Mouse (Mus musculus): ENCODE results near the gene Il11. TPM values are rescaled to one million over a fixed set of nuclear protein-coding genes. Genes with fewer than 3 reads are reported as not detected.

The Il11 gene
- polyA plus RNA-seq, 1 experiment from 2014 or later: 0.11 TPM

DNA sequence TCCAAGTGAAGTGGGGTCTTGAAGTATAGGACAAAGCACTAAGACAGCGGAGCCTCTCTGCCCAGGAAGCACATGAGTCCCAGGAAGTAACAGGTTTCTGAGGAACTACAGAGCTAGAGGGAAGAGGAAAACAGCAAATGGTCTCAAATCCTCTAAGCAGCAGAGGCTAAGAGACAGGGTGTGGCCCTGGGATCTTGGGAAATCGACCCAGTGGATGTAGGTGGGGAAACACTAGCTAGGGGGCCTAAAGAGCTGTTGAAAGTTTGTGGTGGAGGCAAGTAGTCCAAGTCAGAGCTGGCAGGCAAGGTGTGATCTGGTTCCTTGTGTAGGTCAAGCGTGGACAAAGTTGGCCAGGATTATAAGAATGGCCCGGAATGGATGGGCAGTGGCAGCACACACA lies 34.3 kb downstream of the Il11 start:
- H3K4me2 ChIP-seq (ENCODE audit: low read depth, low read length): no peak overlapping the region
- no peak overlapping the region for H3K9ac ChIP-seq (ENCODE audit: low read length)
- no peak overlapping the region for H3K27ac ChIP-seq (ENCODE audit: low read length)
- H3K36me3 ChIP-seq (ENCODE audit: control insufficient read depth, insufficient read depth): peaks cover 5% of the 10 kb centered on the region; the same call in 1 of the 2 replicates
- ATAC-seq (replicated peaks; ENCODE audit: extremely low read depth, insufficient read depth, low FRiP score): no peak
- peaks cover 16% of the 10 kb centered on the region for H3K4me1 ChIP-seq (ENCODE audit: control insufficient read depth, insufficient read depth, low read length)
- H3K4me3 ChIP-seq (ENCODE audit: low read length): no peak overlapping the region
- H3K27me3 ChIP-seq (ENCODE audit: control insufficient read depth, insufficient read depth, low read length): no peaks in the 10 kb centered on the region
- H3K9me3 ChIP-seq (replicated peaks; ENCODE audit: control insufficient read depth, low read length): no peaks in the 10 kb centered on the region
- WGBS: 68% methylated on average over 4 of the region's 4 CpGs

DNA sequence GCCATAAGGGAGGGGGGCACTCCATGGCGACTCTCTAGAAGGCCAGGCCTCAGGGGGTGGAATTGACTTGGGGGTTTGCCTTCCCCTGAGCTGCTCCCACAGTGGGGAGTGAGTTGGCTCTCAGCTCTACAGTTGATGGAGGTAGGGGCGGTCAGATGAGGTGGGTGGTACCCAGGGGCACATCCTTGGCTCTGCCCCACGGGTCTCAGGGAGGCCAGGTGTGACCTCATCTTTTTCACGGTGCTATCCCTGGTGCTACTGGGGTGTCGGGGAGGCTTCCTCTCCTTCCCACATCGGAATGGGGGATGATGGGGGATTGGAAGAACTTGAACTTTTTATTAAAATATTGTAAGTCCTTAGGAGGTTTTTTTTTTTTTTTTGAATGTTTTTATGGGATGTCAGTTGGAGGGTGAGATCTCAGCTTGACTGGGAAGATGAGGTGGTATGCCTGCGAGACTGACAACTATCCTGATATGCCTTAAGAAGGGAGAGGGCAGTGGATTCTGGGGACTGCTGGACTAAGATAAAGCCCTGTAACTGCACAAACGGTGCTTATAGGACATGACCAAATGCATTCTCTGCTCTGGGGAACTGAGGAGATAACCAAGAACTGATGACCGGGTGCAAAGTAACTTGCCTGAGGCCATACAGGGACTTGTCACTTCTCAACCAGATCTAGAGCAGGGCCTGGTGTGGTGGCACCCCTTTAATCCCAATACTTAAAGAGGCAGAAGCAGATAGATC lies 35.3 kb downstream of the Il11 start:
- ATAC-seq (replicated peaks; ENCODE audit: extremely low read depth, insufficient read depth, low FRiP score): no peak

GRCm38 (mm10) chr7:4746326-4746980 lies 36.2 kb downstream of the Il11 start:
- Histone ChIP-seq H3K9me3 (replicated peaks; ENCODE audit: control insufficient read depth, low read length) (no peaks in the 10 kb centered on the region), H3K36me3 (ENCODE audit: control insufficient read depth, insufficient read depth) (peaks cover 10% of the 10 kb centered on the region), H3K4me2 (ENCODE audit: low read depth, low read length) (no peak overlapping the region), H3K4me3 (ENCODE audit: low read length) (no peak overlapping the region), H3K27ac (ENCODE audit: low read length) (no peak overlapping the region), H3K9ac (ENCODE audit: low read length) (no peak overlapping the region), H3K4me1 (ENCODE audit: control insufficient read depth, insufficient read depth, low read length) (peaks cover 14% of the 10 kb centered on the region), H3K27me3 (ENCODE audit: control insufficient read depth, insufficient read depth, low read length) (no peaks in the 10 kb centered on the region)
- 86% methylated on average over 22 of the region's 22 CpGs for WGBS
- ATAC-seq (replicated peaks; ENCODE audit: extremely low read depth, insufficient read depth, low FRiP score): no peak

More for the DNA sequence above, 35.3 kb downstream of the Il11 start:
- 56% methylated on average over 9 of the region's 9 CpGs for WGBS
- H3K27me3 ChIP-seq (ENCODE audit: control insufficient read depth, insufficient read depth, low read length): no peaks in the 10 kb centered on the region
- H3K36me3 ChIP-seq (ENCODE audit: control insufficient read depth, insufficient read depth): peaks cover 10% of the 10 kb centered on the region
- H3K4me2 ChIP-seq (ENCODE audit: low read depth, low read length): no peak overlapping the region
- no peak overlapping the region for H3K4me3 ChIP-seq (ENCODE audit: low read length)
- H3K4me1 ChIP-seq (ENCODE audit: control insufficient read depth, insufficient read depth, low read length): peaks cover 14% of the 10 kb centered on the region
- no peaks in the 10 kb centered on the region for H3K9me3 ChIP-seq (replicated peaks; ENCODE audit: control insufficient read depth, low read length)
- no peak overlapping the region for H3K27ac ChIP-seq (ENCODE audit: low read length)
- no peak overlapping the region for H3K9ac ChIP-seq (ENCODE audit: low read length)

DNA sequence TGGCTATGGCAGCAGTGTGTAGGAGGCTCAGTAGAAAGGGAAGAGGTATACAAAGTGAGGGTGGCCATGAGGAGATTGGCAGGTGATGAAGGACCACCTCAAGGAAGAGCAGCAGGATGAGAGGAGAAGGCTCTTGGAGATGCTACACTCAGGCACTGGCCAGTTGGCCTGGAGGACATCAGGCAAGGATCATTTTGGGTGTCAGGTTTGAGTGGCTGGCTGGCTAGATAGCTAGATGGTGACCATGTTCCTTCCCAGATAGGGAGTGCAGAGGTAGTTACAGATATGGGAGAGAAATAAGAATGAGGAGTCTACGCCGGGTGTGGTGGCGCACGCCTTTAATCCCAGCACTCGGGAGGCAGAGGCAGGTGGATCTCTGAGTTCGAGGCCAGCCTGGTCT lies 37.8 kb downstream of the Il11 start:
- no peak overlapping the region for H3K4me3 ChIP-seq (ENCODE audit: low read length)
- H3K9ac ChIP-seq (ENCODE audit: low read length): no peak overlapping the region
- peaks cover 10% of the 10 kb centered on the region for H3K36me3 ChIP-seq (ENCODE audit: control insufficient read depth, insufficient read depth)
- H3K4me1 ChIP-seq (ENCODE audit: control insufficient read depth, insufficient read depth, low read length): peaks cover 18% of the 10 kb centered on the region
- no peak overlapping the region for H3K4me2 ChIP-seq (ENCODE audit: low read depth, low read length)
- no peaks in the 10 kb centered on the region for H3K9me3 ChIP-seq (replicated peaks; ENCODE audit: control insufficient read depth, low read length)
- H3K27ac ChIP-seq (ENCODE audit: low read length): no peak overlapping the region
- no peaks in the 10 kb centered on the region for H3K27me3 ChIP-seq (ENCODE audit: control insufficient read depth, insufficient read depth, low read length)
- WGBS: 92% methylated on average over 6 of the region's 6 CpGs
- no peak for ATAC-seq (replicated peaks; ENCODE audit: extremely low read depth, insufficient read depth, low FRiP score)

DNA sequence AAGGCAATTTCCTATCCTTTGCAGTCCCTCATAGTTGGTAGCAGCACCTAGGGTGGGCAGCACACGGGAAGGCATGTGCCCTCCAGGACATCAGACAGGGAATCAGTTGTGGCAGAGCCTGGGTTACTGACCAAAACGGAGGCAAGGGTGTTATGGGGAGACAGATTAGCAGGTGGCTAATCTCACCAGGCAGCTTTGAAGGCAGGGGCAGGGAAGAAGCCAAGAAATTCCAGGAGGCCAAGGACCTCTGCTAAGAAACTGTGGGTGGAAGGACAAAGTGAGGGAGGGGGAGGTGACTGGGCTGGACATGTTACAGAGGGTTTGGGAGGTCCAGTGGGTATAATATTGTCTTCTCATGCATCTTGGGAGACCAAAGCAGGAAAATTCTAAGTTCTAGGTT lies 39.3 kb downstream of the Il11 start:
- Histone ChIP-seq H3K27me3 (ENCODE audit: control insufficient read depth, insufficient read depth, low read length) (no peaks in the 10 kb centered on the region), H3K27ac (ENCODE audit: low read length) (no peak overlapping the region), H3K4me1 (ENCODE audit: control insufficient read depth, insufficient read depth, low read length) (peaks cover 27% of the 10 kb centered on the region), H3K36me3 (ENCODE audit: control insufficient read depth, insufficient read depth) (peaks cover 10% of the 10 kb centered on the region), H3K9me3 (replicated peaks; ENCODE audit: control insufficient read depth, low read length) (no peaks in the 10 kb centered on the region), H3K4me3 (ENCODE audit: low read length) (no peak overlapping the region), H3K4me2 (ENCODE audit: low read depth, low read length) (no peak overlapping the region), H3K9ac (ENCODE audit: low read length) (no peak overlapping the region)
- 60% methylated on average over 2 of the region's 2 CpGs for WGBS
- ATAC-seq (replicated peaks; ENCODE audit: extremely low read depth, insufficient read depth, low FRiP score): no peak

- no peak overlapping the region for H3K4me3 ChIP-seq (ENCODE audit: low read length)
- H3K36me3 ChIP-seq (ENCODE audit: control insufficient read depth, insufficient read depth): peaks cover 10% of the 10 kb centered on the region
- H3K27me3 ChIP-seq (ENCODE audit: control insufficient read depth, insufficient read depth, low read length): no peaks in the 10 kb centered on the region
- ATAC-seq (replicated peaks; ENCODE audit: extremely low read depth, insufficient read depth, low FRiP score): no peak
- no peaks in the 10 kb centered on the region for H3K9me3 ChIP-seq (replicated peaks; ENCODE audit: control insufficient read depth, low read length)
- no peak overlapping the region for H3K4me2 ChIP-seq (ENCODE audit: low read depth, low read length)
- no peak overlapping the region for H3K27ac ChIP-seq (ENCODE audit: low read length)
- H3K9ac ChIP-seq (ENCODE audit: low read length): 0 out of 2 replicates have a peak overlapping the region, but pooled peaks have one; percentile 23
- WGBS: 84% methylated on average over 6 of the region's 6 CpGs
- H3K4me1 ChIP-seq (ENCODE audit: control insufficient read depth, insufficient read depth, low read length): peaks cover 27% of the 10 kb centered on the region
Observed at GRCm38 (mm10) chr7:4742482-4742819, 40.2 kb downstream of the Il11 start.

DNA sequence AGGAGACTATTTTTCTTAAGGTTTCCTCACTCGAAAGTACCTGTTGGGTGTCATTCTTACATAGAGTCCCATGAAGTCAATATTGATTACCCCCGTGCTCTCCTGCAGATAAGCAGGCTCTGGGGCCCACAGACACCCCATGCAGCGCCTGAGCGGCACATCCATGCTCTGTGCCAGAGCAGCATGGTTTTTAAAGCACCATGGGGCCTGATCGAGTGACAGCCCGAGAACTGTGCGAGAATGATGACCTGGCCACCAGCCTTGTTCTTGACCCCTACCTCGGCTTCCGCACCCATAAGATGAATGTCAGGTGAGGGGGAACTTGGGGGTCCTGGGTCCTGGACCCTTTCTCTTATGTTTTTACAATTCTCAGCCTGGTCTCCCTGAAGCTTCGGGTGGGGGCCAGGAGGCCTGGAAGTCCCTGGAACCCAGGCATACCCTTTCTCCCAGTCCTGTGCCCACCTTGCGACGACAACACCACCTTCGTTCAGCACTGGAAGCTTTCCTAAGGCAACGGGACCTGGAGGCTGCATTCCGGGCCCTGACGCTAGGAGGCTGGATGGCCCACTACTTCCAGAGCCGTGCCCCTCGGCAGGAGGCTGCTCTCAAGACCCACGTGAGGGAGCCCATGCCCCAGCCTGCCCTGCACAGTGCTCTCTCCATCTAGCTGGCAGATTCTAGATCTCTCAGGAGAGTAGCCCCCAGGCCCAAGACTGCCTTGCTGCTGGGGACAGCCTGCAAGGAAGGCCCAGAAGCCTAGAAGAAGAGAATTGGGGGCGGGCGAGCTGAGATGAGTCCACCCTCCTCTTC lies 40.8 kb downstream of the Il11 start:
- 82% methylated on average over 21 of the region's 21 CpGs for WGBS
- peak overlapping the region; percentile 93 for H3K27ac ChIP-seq (ENCODE audit: low read length)
- ATAC-seq (replicated peaks; ENCODE audit: extremely low read depth, insufficient read depth, low FRiP score): no peak

DNA sequence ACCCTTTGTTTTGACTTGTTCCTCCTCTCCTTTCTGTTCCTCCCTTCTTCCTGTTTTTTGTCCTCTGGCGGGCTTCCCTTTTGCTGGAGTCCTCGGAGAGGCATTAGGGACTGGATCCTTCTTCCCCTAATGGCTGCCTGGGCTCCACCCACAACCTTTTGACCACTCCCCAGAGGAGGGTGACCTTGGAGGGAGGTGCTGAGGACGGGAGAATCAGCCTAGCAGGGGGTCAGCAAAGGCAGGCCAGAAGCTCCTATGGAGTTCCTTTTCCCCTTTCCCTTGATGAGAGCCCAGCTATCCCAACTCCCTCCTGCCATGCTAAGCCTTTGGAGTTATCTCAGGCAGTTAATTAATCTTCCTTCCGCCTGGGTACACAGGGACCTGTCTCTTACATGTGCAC lies 41.5 kb downstream of the Il11 start:
- no peaks in the 10 kb centered on the region for H3K9me3 ChIP-seq (replicated peaks; ENCODE audit: control insufficient read depth, low read length)
- peaks cover 27% of the 10 kb centered on the region for H3K4me1 ChIP-seq (ENCODE audit: control insufficient read depth, insufficient read depth, low read length)
- WGBS: under 1% methylated on average over 4 of the region's 4 CpGs
- H3K4me3 ChIP-seq (ENCODE audit: low read length): peak overlapping the region; percentile 79
- H3K27me3 ChIP-seq (ENCODE audit: control insufficient read depth, insufficient read depth, low read length): no peaks in the 10 kb centered on the region
- ATAC-seq (replicated peaks; ENCODE audit: extremely low read depth, insufficient read depth, low FRiP score): no peak
- peaks cover 5% of the 10 kb centered on the region; the same call in 1 of the 2 replicates for H3K36me3 ChIP-seq (ENCODE audit: control insufficient read depth, insufficient read depth)
- H3K27ac ChIP-seq (ENCODE audit: low read length): peak overlapping the region; percentile 93
- H3K4me2 ChIP-seq (ENCODE audit: low read depth, low read length): peak overlapping the region; percentile 73
- H3K9ac ChIP-seq (ENCODE audit: low read length): peak overlapping the region; percentile 94

More for the DNA sequence above, 40.8 kb downstream of the Il11 start:
- H3K4me1 ChIP-seq (ENCODE audit: control insufficient read depth, insufficient read depth, low read length): peaks cover 27% of the 10 kb centered on the region
- peak overlapping the region; percentile 73 for H3K4me2 ChIP-seq (ENCODE audit: low read depth, low read length)
- H3K9ac ChIP-seq (ENCODE audit: low read length): peak overlapping the region; percentile 94
- no peaks in the 10 kb centered on the region for H3K9me3 ChIP-seq (replicated peaks; ENCODE audit: control insufficient read depth, low read length)
- no peak overlapping the region for H3K4me3 ChIP-seq (ENCODE audit: low read length)
- H3K27me3 ChIP-seq (ENCODE audit: control insufficient read depth, insufficient read depth, low read length): no peaks in the 10 kb centered on the region
- H3K36me3 ChIP-seq (ENCODE audit: control insufficient read depth, insufficient read depth): peaks cover 10% of the 10 kb centered on the region
